Mouse (Mus musculus): ENCODE data around the gene Olfr770. TPM values are rescaled to one million over a fixed set of nuclear protein-coding genes. Genes with fewer than 3 reads are reported as not detected.
"Not testable (repeated sequence)": the region's sequence is repeated elsewhere in the genome, so short reads cannot be mapped to it uniquely, and the experiment has no call there.

Gene Olfr770
- not detected in 2 replicates for polyA plus RNA-seq (2015; fragmentation: Nextera tagmentation; extraction: Ambion mirVana)

GRCm38 (mm10) chr10:129138898-129139297 is at the start of gene Olfr770:
Olfr770 (minus strand) TSS chr10:129138998.
- no peak within 1 kb of the TSS for H3K27ac ChIP-seq (replicated peaks)
- H3K4me2 ChIP-seq, result no peak within 1 kb of the TSS
- H3K27me3 ChIP-seq (replicated peaks), result no peaks in the 10 kb centered on the region
- no peaks in the 10 kb centered on the region for H3K4me1 ChIP-seq
- no peak within 1 kb of the TSS for H3K4me3 ChIP-seq
- ATAC-seq (ENCODE audit: extremely low read depth, insufficient number of reproducible peaks, low FRiP score, low TSS enrichment), result no peak
- H3K36me3 ChIP-seq, result no peaks in the 10 kb centered on the region
- WGBS, result 84% methylated on average over 2 of the region's 2 CpGs
- H3K9ac ChIP-seq, result no peak within 1 kb of the TSS
- H3K9me3 ChIP-seq, result no peaks in the 10 kb centered on the region

- H3K9ac ChIP-seq; H3K27me3 ChIP-seq (replicated peaks); ATAC-seq (ENCODE audit: extremely low read depth, insufficient number of reproducible peaks, low FRiP score, low TSS enrichment); H3K4me1 ChIP-seq; H3K36me3 ChIP-seq; H3K27ac ChIP-seq (replicated peaks); H3K4me2 ChIP-seq; H3K4me3 ChIP-seq; H3K9me3 ChIP-seq: not testable (repeated sequence)
Measured at GRCm38 (mm10) chr10:129187319-129187718, 48.5 kb upstream of the Olfr770 start, which contains the start of gene Olfr773. Olfr773 (minus strand) TSS chr10:129187419.

GRCm38 (mm10) chr10:129177821-129178220 is 39.0 kb upstream of the Olfr770 start, which contains the start of gene Olfr772:
Olfr772 (minus strand) TSS chr10:129177921.
- H3K4me3 ChIP-seq; H3K9me3 ChIP-seq; ATAC-seq (ENCODE audit: extremely low read depth, insufficient number of reproducible peaks, low FRiP score, low TSS enrichment); H3K9ac ChIP-seq; H3K27me3 ChIP-seq (replicated peaks); H3K27ac ChIP-seq (replicated peaks); H3K4me1 ChIP-seq; H3K4me2 ChIP-seq; H3K36me3 ChIP-seq: not testable (repeated sequence)
- WGBS, result 82% methylated on average over 4 of the region's 4 CpGs

- H3K4me2 ChIP-seq, result no peak within 1 kb of the TSS
- H3K4me1 ChIP-seq, result no peaks in the 10 kb centered on the region
- H3K4me3 ChIP-seq, result no peak within 1 kb of the TSS
- WGBS, result 75% methylated on average over 1 of the region's 1 CpGs
- no peak within 1 kb of the TSS for H3K27ac ChIP-seq (replicated peaks)
- H3K9ac ChIP-seq, result no peak within 1 kb of the TSS
- H3K27me3 ChIP-seq (replicated peaks), result no peaks in the 10 kb centered on the region
- ATAC-seq (ENCODE audit: extremely low read depth, insufficient number of reproducible peaks, low FRiP score, low TSS enrichment), result no peak
- H3K9me3 ChIP-seq, result no peaks in the 10 kb centered on the region
- no peaks in the 10 kb centered on the region for H3K36me3 ChIP-seq
Measured at GRCm38 (mm10) chr10:129164651-129165050, 25.9 kb upstream of the Olfr770 start, which contains the start of gene Olfr771. Olfr771 (minus strand) TSS chr10:129164751.

GRCm38 (mm10) chr10:129117761-129118160 is 21.0 kb downstream of the Olfr770 start, which contains the start of gene Olfr769:
Olfr769 (minus strand) TSS chr10:129117861.
- H3K27ac ChIP-seq (replicated peaks), result no peak within 1 kb of the TSS
- H3K9me3 ChIP-seq, result peaks cover 3% of the 10 kb centered on the region; the same call in 1 of the 2 replicates
- no peaks in the 10 kb centered on the region for H3K4me1 ChIP-seq
- H3K4me3 ChIP-seq, result no peak within 1 kb of the TSS
- no peaks in the 10 kb centered on the region for H3K36me3 ChIP-seq
- ATAC-seq (ENCODE audit: extremely low read depth, insufficient number of reproducible peaks, low FRiP score, low TSS enrichment), result no peak
- H3K9ac ChIP-seq, result no peak within 1 kb of the TSS
- H3K27me3 ChIP-seq (replicated peaks), result no peaks in the 10 kb centered on the region
- no peak within 1 kb of the TSS for H3K4me2 ChIP-seq
- WGBS, result 76% methylated on average over 2 of the region's 2 CpGs

- Histone ChIP-seq H3K9ac (no peak overlapping the region), H3K27ac (replicated peaks) (no peak overlapping the region), H3K4me3 (no peak overlapping the region), H3K4me2 (no peak overlapping the region), H3K4me1 (no peaks in the 10 kb centered on the region), H3K36me3 (no peaks in the 10 kb centered on the region), H3K9me3 (peaks cover 13% of the 10 kb centered on the region), H3K27me3 (replicated peaks) (no peaks in the 10 kb centered on the region)
- no peak for ATAC-seq (ENCODE audit: extremely low read depth, insufficient number of reproducible peaks, low FRiP score, low TSS enrichment)
- 93% methylated on average over 3 of the region's 3 CpGs for WGBS
Measured at GRCm38 (mm10) chr10:129115146-129115545, 23.7 kb downstream of the Olfr770 start.

- no peaks in the 10 kb centered on the region for H3K4me1 ChIP-seq
- no peak for ATAC-seq (ENCODE audit: extremely low read depth, insufficient number of reproducible peaks, low FRiP score, low TSS enrichment)
- no peak overlapping the region for H3K27ac ChIP-seq (replicated peaks)
- whole genome bisulfite sequencing, result 31% methylated on average over 3 of the region's 3 CpGs
- peaks cover 6% of the 10 kb centered on the region; the same call in 1 of the 2 replicates for H3K9me3 ChIP-seq
- H3K4me2 ChIP-seq, result no peak overlapping the region
- H3K9ac ChIP-seq, result no peak overlapping the region
- H3K36me3 ChIP-seq, result no peaks in the 10 kb centered on the region
- no peak overlapping the region for H3K4me3 ChIP-seq
- no peaks in the 10 kb centered on the region for H3K27me3 ChIP-seq (replicated peaks)
Measured at GRCm38 (mm10) chr10:129101231-129101630, 37.6 kb downstream of the Olfr770 start.

GRCm38 (mm10) chr10:129099275-129099674 is 39.5 kb downstream of the Olfr770 start, which contains the start of gene Olfr768:
Olfr768 (minus strand) TSS chr10:129099375.
- H3K4me3 ChIP-seq, result no peak within 1 kb of the TSS
- no peak within 1 kb of the TSS for H3K4me2 ChIP-seq
- 65% methylated on average over 1 of the region's 1 CpGs for WGBS
- H3K9ac ChIP-seq, result no peak within 1 kb of the TSS
- no peaks in the 10 kb centered on the region for H3K27me3 ChIP-seq (replicated peaks)
- no peak for ATAC-seq (ENCODE audit: extremely low read depth, insufficient number of reproducible peaks, low FRiP score, low TSS enrichment)
- no peaks in the 10 kb centered on the region for H3K36me3 ChIP-seq
- H3K4me1 ChIP-seq, result no peaks in the 10 kb centered on the region
- H3K27ac ChIP-seq (replicated peaks), result no peak within 1 kb of the TSS
- no peaks in the 10 kb centered on the region for H3K9me3 ChIP-seq

GRCm38 (mm10) chr10:129082810-129083209 is 56.0 kb downstream of the Olfr770 start, which contains the start of gene Olfr767:
Olfr767 (minus strand) TSS chr10:129082910.
- not testable (repeated sequence) for H3K4me1 ChIP-seq; H3K4me2 ChIP-seq; H3K27me3 ChIP-seq (replicated peaks); H3K9me3 ChIP-seq; ATAC-seq (ENCODE audit: extremely low read depth, insufficient number of reproducible peaks, low FRiP score, low TSS enrichment); H3K27ac ChIP-seq (replicated peaks); H3K36me3 ChIP-seq; H3K4me3 ChIP-seq; H3K9ac ChIP-seq

Other genes with a start within 250 kb of the Olfr770 start
- gene Gdf11, start 247.3 kb downstream of the Olfr770 start, polyA plus RNA-seq (2015; fragmentation: Nextera tagmentation; extraction: Ambion mirVana), result 2.8 and 3.6 TPM in 2 replicates
- gene Cd63, start 238.0 kb downstream of the Olfr770 start, polyA plus RNA-seq (2015; fragmentation: Nextera tagmentation; extraction: Ambion mirVana), result 370 and 426 TPM in 2 replicates
- 8.9 and 10.3 TPM in 2 replicates for gene Rdh5, start 216.1 kb downstream of the Olfr770 start, polyA plus RNA-seq (2015; fragmentation: Nextera tagmentation; extraction: Ambion mirVana)
- 199 and 223 TPM in 2 replicates for gene Bloc1s1, start 215.0 kb downstream of the Olfr770 start, polyA plus RNA-seq (2015; fragmentation: Nextera tagmentation; extraction: Ambion mirVana)
- 2.4 and 2.9 TPM in 2 replicates for gene Itga7, start 205.2 kb downstream of the Olfr770 start, polyA plus RNA-seq (2015; fragmentation: Nextera tagmentation; extraction: Ambion mirVana)
- 0.15 TPM in 1 of 2 replicates, not detected in the other for gene Mettl7b, start 178.0 kb downstream of the Olfr770 start, polyA plus RNA-seq (2015; fragmentation: Nextera tagmentation; extraction: Ambion mirVana)
- not detected in 2 replicates for gene Olfr9, start 149.6 kb downstream of the Olfr770 start, polyA plus RNA-seq (2015; fragmentation: Nextera tagmentation; extraction: Ambion mirVana)
- gene Olfr763, start 128.2 kb downstream of the Olfr770 start, polyA plus RNA-seq (2015; fragmentation: Nextera tagmentation; extraction: Ambion mirVana), result not detected in 2 replicates
- not detected in 2 replicates for gene Olfr764-ps1, start 99.1 kb downstream of the Olfr770 start, polyA plus RNA-seq (2015; fragmentation: Nextera tagmentation; extraction: Ambion mirVana)
- gene Olfr765, start 89.0 kb downstream of the Olfr770 start, polyA plus RNA-seq (2015; fragmentation: Nextera tagmentation; extraction: Ambion mirVana), result not detected in 2 replicates
- not detected in 2 replicates for gene Olfr766-ps1, start 70.0 kb downstream of the Olfr770 start, polyA plus RNA-seq (2015; fragmentation: Nextera tagmentation; extraction: Ambion mirVana)
- gene Olfr767, start 56.1 kb downstream of the Olfr770 start, polyA plus RNA-seq (2015; fragmentation: Nextera tagmentation; extraction: Ambion mirVana), result not detected in 2 replicates
- not detected in 2 replicates for gene Olfr768, start 39.6 kb downstream of the Olfr770 start, polyA plus RNA-seq (2015; fragmentation: Nextera tagmentation; extraction: Ambion mirVana)
- gene Olfr769, start 21.1 kb downstream of the Olfr770 start, polyA plus RNA-seq (2015; fragmentation: Nextera tagmentation; extraction: Ambion mirVana), result 0.13 TPM in 1 of 2 replicates, not detected in the other
- gene Olfr771, start 25.8 kb upstream of the Olfr770 start, polyA plus RNA-seq (2015; fragmentation: Nextera tagmentation; extraction: Ambion mirVana), result not detected in 2 replicates
- gene Olfr772, start 38.9 kb upstream of the Olfr770 start, polyA plus RNA-seq (2015; fragmentation: Nextera tagmentation; extraction: Ambion mirVana), result not detected in 2 replicates
- gene Olfr773, start 48.4 kb upstream of the Olfr770 start, polyA plus RNA-seq (2015; fragmentation: Nextera tagmentation; extraction: Ambion mirVana), result not detected in 2 replicates
- not detected in 2 replicates for gene Olfr774, start 97.2 kb upstream of the Olfr770 start, polyA plus RNA-seq (2015; fragmentation: Nextera tagmentation; extraction: Ambion mirVana)
- gene Olfr775, start 109.4 kb upstream of the Olfr770 start, polyA plus RNA-seq (2015; fragmentation: Nextera tagmentation; extraction: Ambion mirVana), result not detected in 2 replicates
- gene Olfr776, start 120.1 kb upstream of the Olfr770 start, polyA plus RNA-seq (2015; fragmentation: Nextera tagmentation; extraction: Ambion mirVana), result not detected in 2 replicates
- not detected in 2 replicates for gene Olfr777, start 132.5 kb upstream of the Olfr770 start, polyA plus RNA-seq (2015; fragmentation: Nextera tagmentation; extraction: Ambion mirVana)
- gene Olfr780, start 179.1 kb upstream of the Olfr770 start, polyA plus RNA-seq (2015; fragmentation: Nextera tagmentation; extraction: Ambion mirVana), result not detected in 2 replicates
- gene Olfr781, start 189.9 kb upstream of the Olfr770 start, polyA plus RNA-seq (2015; fragmentation: Nextera tagmentation; extraction: Ambion mirVana), result not detected in 2 replicates
- gene Olfr782, start 209.9 kb upstream of the Olfr770 start, polyA plus RNA-seq (2015; fragmentation: Nextera tagmentation; extraction: Ambion mirVana), result not detected in 2 replicates
- gene Olfr784, start 245.1 kb upstream of the Olfr770 start, polyA plus RNA-seq (2015; fragmentation: Nextera tagmentation; extraction: Ambion mirVana), result 0.07 TPM in 1 of 2 replicates, not detected in the other

Measured in heart, embryonic 13.5 days (tissue).